Mouse (Mus musculus): ENCODE results near the gene Rassf3. TPM values are rescaled to one million over a fixed set of nuclear protein-coding genes. Genes with fewer than 3 reads are reported as not detected.

Gene Rassf3
- polyA plus RNA-seq, 1 experiment, result 2.0 TPM

GRCm38 (mm10) chr10:121428011-121428711, 48.0 kb downstream of the Rassf3 start:
- Histone ChIP-seq H3K4me1 (ENCODE audit: control insufficient read depth, insufficient read depth, low read length) (no peaks in the 10 kb centered on the region; the same call in 1 of the 2 replicates), H3K4me3 (ENCODE audit: control insufficient read depth, low read depth, low read length) (no peak overlapping the region), H3K27me3 (ENCODE audit: control insufficient read depth, insufficient read depth, low read length) (no peaks in the 10 kb centered on the region), H3K36me3 (ENCODE audit: control insufficient read depth, insufficient read depth, low read length) (no peaks in the 10 kb centered on the region), H3K27ac (ENCODE audit: control insufficient read depth, insufficient read depth, low read depth, low read length) (no peak overlapping the region; the same call in 1 of the 2 replicates)
- TF ChIP-seq CTCF (IDR thresholded peaks at IDR 0.05; ENCODE audit: control insufficient read depth, insufficient read depth, insufficient replicate concordance, low read depth, low read length) (no peak), POLR2A (IDR thresholded peaks at IDR 0.05; ENCODE audit: control insufficient read depth, low read depth, low read length) (no peak)

GRCm38 (mm10) chr10:121427136-121427535, 49.0 kb downstream of the Rassf3 start:
- H3K27me3 ChIP-seq (ENCODE audit: control insufficient read depth, insufficient read depth, low read length), result no peaks in the 10 kb centered on the region
- H3K27ac ChIP-seq (ENCODE audit: control insufficient read depth, insufficient read depth, low read depth, low read length), result no peak overlapping the region
- H3K4me1 ChIP-seq (ENCODE audit: control insufficient read depth, insufficient read depth, low read length), result no peaks in the 10 kb centered on the region; the same call in 1 of the 2 replicates
- H3K36me3 ChIP-seq (ENCODE audit: control insufficient read depth, insufficient read depth, low read length), result no peaks in the 10 kb centered on the region
- no peak overlapping the region for H3K4me3 ChIP-seq (ENCODE audit: control insufficient read depth, low read depth, low read length)
- TF ChIP-seq POLR2A (IDR thresholded peaks at IDR 0.05; ENCODE audit: control insufficient read depth, low read depth, low read length) (no peak), CTCF (IDR thresholded peaks at IDR 0.05; ENCODE audit: control insufficient read depth, insufficient read depth, insufficient replicate concordance, low read depth, low read length) (peak; percentile 78; the same call in 1 of the 2 replicates)

GRCm38 (mm10) chr10:121426458-121427070, 49.6 kb downstream of the Rassf3 start:
- H3K36me3 ChIP-seq (ENCODE audit: control insufficient read depth, insufficient read depth, low read length), result no peaks in the 10 kb centered on the region

GRCm38 (mm10) chr10:121425506-121426025, 50.6 kb downstream of the Rassf3 start:
- no peaks in the 10 kb centered on the region for H3K27me3 ChIP-seq (ENCODE audit: control insufficient read depth, insufficient read depth, low read length)
- H3K27ac ChIP-seq (ENCODE audit: control insufficient read depth, insufficient read depth, low read depth, low read length), result no peak overlapping the region
- H3K36me3 ChIP-seq (ENCODE audit: control insufficient read depth, insufficient read depth, low read length), result no peaks in the 10 kb centered on the region
- no peaks in the 10 kb centered on the region; the same call in 1 of the 2 replicates for H3K4me1 ChIP-seq (ENCODE audit: control insufficient read depth, insufficient read depth, low read length)
- no peak overlapping the region for H3K4me3 ChIP-seq (ENCODE audit: control insufficient read depth, low read depth, low read length)
- no peak for TF ChIP-seq POLR2A (IDR thresholded peaks at IDR 0.05; ENCODE audit: control insufficient read depth, low read depth, low read length)
- TF ChIP-seq CTCF (IDR thresholded peaks at IDR 0.05; ENCODE audit: control insufficient read depth, insufficient read depth, insufficient replicate concordance, low read depth, low read length), result no peak

More at GRCm38 (mm10) chr10:121426458-121427070, 49.6 kb downstream of the Rassf3 start:
- H3K4me3 ChIP-seq (ENCODE audit: control insufficient read depth, low read depth, low read length), result no peak overlapping the region
- TF ChIP-seq CTCF (IDR thresholded peaks at IDR 0.05; ENCODE audit: control insufficient read depth, insufficient read depth, insufficient replicate concordance, low read depth, low read length), result no peak
- no peak for TF ChIP-seq POLR2A (IDR thresholded peaks at IDR 0.05; ENCODE audit: control insufficient read depth, low read depth, low read length)
- H3K27me3 ChIP-seq (ENCODE audit: control insufficient read depth, insufficient read depth, low read length), result no peaks in the 10 kb centered on the region
- H3K27ac ChIP-seq (ENCODE audit: control insufficient read depth, insufficient read depth, low read depth, low read length), result no peak overlapping the region
- no peaks in the 10 kb centered on the region; the same call in 1 of the 2 replicates for H3K4me1 ChIP-seq (ENCODE audit: control insufficient read depth, insufficient read depth, low read length)

GRCm38 (mm10) chr10:121425079-121425478, 51.1 kb downstream of the Rassf3 start:
- no peaks in the 10 kb centered on the region for H3K36me3 ChIP-seq (ENCODE audit: control insufficient read depth, insufficient read depth, low read length)
- no peaks in the 10 kb centered on the region for H3K27me3 ChIP-seq (ENCODE audit: control insufficient read depth, insufficient read depth, low read length)
- no peak overlapping the region for H3K27ac ChIP-seq (ENCODE audit: control insufficient read depth, insufficient read depth, low read depth, low read length)
- TF ChIP-seq CTCF (IDR thresholded peaks at IDR 0.05; ENCODE audit: control insufficient read depth, insufficient read depth, insufficient replicate concordance, low read depth, low read length), result no peak
- TF ChIP-seq POLR2A (IDR thresholded peaks at IDR 0.05; ENCODE audit: control insufficient read depth, low read depth, low read length), result no peak
- H3K4me3 ChIP-seq (ENCODE audit: control insufficient read depth, low read depth, low read length), result no peak overlapping the region
- no peaks in the 10 kb centered on the region; the same call in 1 of the 2 replicates for H3K4me1 ChIP-seq (ENCODE audit: control insufficient read depth, insufficient read depth, low read length)

- TF ChIP-seq POLR2A (IDR thresholded peaks at IDR 0.05; ENCODE audit: control insufficient read depth, low read depth, low read length) (no peak), CTCF (IDR thresholded peaks at IDR 0.05; ENCODE audit: control insufficient read depth, insufficient read depth, insufficient replicate concordance, low read depth, low read length) (no peak)
- Histone ChIP-seq H3K4me1 (ENCODE audit: control insufficient read depth, insufficient read depth, low read length) (no peaks in the 10 kb centered on the region; the same call in 1 of the 2 replicates), H3K27ac (ENCODE audit: control insufficient read depth, insufficient read depth, low read depth, low read length) (no peak overlapping the region), H3K36me3 (ENCODE audit: control insufficient read depth, insufficient read depth, low read length) (no peaks in the 10 kb centered on the region), H3K27me3 (ENCODE audit: control insufficient read depth, insufficient read depth, low read length) (no peaks in the 10 kb centered on the region), H3K4me3 (ENCODE audit: control insufficient read depth, low read depth, low read length) (no peak overlapping the region)
These were observed 51.7 kb downstream of the Rassf3 start for GRCm38 (mm10) chr10:121424455-121424854.
